Mouse (Mus musculus): ENCODE measurements at regions not wholly inside any gene's neighbourhood (a gene's known extent, or its start where the extent isn't known, plus 50 kb on each side); places are given as distances from the start of the nearest gene placed in this dataset.

DNA sequence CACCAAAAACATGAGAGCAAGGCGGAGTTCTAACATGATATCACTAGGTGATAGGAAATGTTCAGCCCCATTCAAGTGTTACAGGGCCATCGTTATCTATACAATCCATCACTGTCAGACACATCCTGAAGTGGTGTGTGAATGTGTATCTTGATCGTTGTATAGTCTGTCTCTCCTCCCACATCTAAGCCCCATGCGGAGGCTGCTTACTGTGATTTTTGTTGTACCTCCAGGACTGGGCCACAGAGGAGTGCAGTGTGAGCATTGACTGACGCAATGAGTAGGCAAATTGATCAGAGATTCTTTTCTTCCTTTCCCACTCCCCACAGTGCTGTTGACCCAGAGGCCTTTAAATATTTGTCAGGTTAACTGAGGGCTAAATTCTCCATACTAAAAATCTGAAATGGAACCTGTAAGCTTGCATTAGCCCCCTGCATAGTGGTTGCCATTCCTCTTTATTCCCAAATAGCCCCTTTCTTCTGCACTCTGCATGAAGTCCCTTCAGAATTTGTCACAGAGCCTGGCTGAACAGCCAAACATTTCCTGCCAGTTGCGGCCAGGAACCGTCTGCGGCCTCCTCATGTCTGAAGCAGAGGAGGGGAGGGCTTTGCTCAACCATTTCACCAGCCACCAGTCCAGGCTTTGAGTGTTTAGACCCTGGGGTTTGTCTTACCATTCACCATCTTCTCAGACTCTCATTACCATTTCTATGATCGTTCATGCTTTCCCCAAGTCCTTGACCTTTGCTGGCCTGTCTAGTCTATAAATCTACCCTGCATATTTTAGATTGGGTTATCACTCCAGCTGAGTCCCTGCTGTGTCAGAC lies 119.3 kb downstream of the Ttc8 start:
- no peak for TF ChIP-seq GATA4 (IDR thresholded peaks at IDR 0.05; ENCODE audit: insufficient replicate concordance, low read length)

DNA sequence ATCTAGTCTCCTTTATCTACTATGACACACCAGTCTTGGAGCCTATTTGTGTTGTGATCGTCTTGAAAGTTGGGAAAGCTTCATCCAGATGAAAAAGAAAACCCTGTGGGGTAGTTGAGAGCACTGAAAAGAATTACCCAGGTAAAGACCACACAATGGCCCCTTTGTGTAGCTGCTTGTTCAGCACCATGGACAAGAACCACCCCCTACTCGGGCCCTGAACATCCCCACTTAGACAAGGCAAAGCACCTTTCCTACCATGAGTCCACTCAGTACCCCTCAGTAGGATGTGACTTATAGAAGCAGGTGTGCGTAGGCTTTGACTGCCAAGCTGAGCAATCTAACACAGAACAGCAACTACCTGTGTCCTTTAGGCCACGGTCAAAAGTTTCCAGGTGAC lies 121.2 kb downstream of the Ttc8 start:
- no peak for TF ChIP-seq GATA4 (IDR thresholded peaks at IDR 0.05; ENCODE audit: insufficient replicate concordance, low read length)

GRCm38 (mm10) chr12:99042918-99043862 lies 122.8 kb downstream of the Ttc8 start:
- TF ChIP-seq GATA4 (IDR thresholded peaks at IDR 0.05; ENCODE audit: insufficient replicate concordance, low read length) = no peak

GRCm38 (mm10) chr12:99044477-99044876 lies 124.1 kb downstream of the Ttc8 start:
- TF ChIP-seq GATA4 (IDR thresholded peaks at IDR 0.05; ENCODE audit: insufficient replicate concordance, low read length) = no peak

GRCm38 (mm10) chr12:99050426-99050825 lies 130.1 kb downstream of the Ttc8 start:
- no peak for TF ChIP-seq GATA4 (IDR thresholded peaks at IDR 0.05; ENCODE audit: insufficient replicate concordance, low read length)

GRCm38 (mm10) chr12:99052599-99052998 lies 132.2 kb downstream of the Ttc8 start:
- TF ChIP-seq GATA4 (IDR thresholded peaks at IDR 0.05; ENCODE audit: insufficient replicate concordance, low read length) = no peak

GRCm38 (mm10) chr12:99057521-99057920 lies 137.1 kb downstream of the Ttc8 start:
- no peak for TF ChIP-seq GATA4 (IDR thresholded peaks at IDR 0.05; ENCODE audit: insufficient replicate concordance, low read length)

GRCm38 (mm10) chr12:99058916-99059315 lies 138.5 kb downstream of the Ttc8 start:
- no peak for TF ChIP-seq GATA4 (IDR thresholded peaks at IDR 0.05; ENCODE audit: insufficient replicate concordance, low read length)

DNA sequence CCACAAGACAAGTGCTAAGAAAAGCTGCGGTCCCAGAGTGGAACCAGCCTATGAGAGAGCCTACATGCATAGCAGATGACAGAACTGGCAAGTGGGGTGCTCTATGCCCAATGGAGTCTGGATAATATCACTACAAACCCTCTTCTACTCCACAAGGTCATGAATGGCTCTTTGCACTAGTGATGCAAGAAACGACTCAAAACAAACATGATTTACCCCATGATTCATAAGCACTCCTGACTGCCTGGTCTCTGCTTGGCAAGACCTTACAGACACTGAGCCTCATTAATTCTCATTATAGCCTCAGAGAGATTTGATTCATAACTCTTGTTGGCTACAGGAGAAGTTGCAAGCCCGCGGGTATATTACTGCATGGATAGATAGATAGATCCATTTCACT lies 139.1 kb downstream of the Ttc8 start:
- TF ChIP-seq GATA4 (IDR thresholded peaks at IDR 0.05; ENCODE audit: insufficient replicate concordance, low read length) = no peak

DNA sequence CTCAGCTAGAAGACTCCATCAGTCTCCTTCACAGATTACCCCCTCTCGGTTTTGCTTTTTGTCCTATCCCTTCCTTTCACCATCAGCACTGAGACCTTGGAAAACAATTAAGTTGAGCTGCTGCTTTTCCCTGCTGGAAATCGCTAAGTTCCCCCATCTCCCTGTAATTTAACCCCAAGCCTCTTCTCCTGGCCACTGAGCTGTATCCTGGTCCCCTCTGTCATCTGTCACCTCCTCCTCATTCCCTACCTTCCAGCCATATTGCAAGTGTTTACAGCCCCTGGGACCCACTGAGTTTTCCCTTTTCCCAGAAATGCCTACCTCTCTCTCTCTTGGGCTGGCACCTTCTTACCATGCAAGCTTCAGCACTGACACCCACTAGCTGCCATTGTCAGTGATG lies 140.3 kb downstream of the Ttc8 start:
- no peak for TF ChIP-seq GATA4 (IDR thresholded peaks at IDR 0.05; ENCODE audit: insufficient replicate concordance, low read length)

- TF ChIP-seq GATA4 (IDR thresholded peaks at IDR 0.05; ENCODE audit: insufficient replicate concordance, low read length) = no peak
Observed at GRCm38 (mm10) chr12:99063441-99063840, 143.1 kb downstream of the Ttc8 start.

DNA sequence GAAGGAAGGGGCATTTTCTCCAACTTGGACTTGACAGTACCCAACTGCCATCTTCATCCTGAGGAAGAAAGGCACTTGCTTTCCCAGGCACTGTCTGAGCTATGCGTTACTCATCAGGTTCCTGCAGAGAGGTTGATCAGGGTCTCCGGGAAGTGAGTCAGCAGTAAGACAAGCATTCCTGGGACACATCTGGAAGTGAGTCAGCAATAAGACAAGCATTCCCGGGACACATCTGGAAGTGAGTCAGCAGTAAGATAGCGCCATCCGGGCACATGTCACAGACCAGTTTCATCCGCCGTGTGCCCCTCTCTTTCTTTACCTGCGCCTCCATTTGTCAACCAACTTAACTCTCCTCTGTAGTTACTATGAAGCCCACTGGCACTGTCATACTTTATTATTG lies 143.5 kb downstream of the Ttc8 start:
- TF ChIP-seq GATA4 (IDR thresholded peaks at IDR 0.05; ENCODE audit: insufficient replicate concordance, low read length) = no peak

DNA sequence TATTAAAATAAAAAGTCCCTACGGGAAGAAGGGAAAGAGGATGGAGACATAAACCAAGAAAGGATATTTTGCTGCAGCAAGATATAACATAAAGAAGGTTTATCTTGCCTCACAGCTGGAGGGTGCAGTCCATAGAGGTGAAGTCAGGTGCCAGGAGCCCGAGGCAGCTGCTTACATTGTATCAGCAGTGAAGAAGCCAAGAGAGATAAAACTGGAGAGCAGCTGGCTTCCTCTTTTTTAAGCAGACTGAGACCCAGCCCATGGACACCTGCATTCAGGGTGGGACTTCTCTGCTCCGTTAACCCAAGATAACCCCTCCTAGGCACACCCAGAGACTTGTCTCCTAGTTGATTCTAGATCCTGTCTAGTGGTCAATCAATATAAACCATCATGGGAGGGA lies 147.6 kb downstream of the Ttc8 start:
- no peak for TF ChIP-seq GATA4 (IDR thresholded peaks at IDR 0.05; ENCODE audit: insufficient replicate concordance, low read length)

- no peak for TF ChIP-seq GATA4 (IDR thresholded peaks at IDR 0.05; ENCODE audit: insufficient replicate concordance, low read length)
Observed at GRCm38 (mm10) chr12:99073766-99074165, 153.4 kb downstream of the Ttc8 start.

GRCm38 (mm10) chr12:99077366-99077765 lies 157.0 kb downstream of the Ttc8 start:
- TF ChIP-seq GATA4 (IDR thresholded peaks at IDR 0.05; ENCODE audit: insufficient replicate concordance, low read length) = no peak

DNA sequence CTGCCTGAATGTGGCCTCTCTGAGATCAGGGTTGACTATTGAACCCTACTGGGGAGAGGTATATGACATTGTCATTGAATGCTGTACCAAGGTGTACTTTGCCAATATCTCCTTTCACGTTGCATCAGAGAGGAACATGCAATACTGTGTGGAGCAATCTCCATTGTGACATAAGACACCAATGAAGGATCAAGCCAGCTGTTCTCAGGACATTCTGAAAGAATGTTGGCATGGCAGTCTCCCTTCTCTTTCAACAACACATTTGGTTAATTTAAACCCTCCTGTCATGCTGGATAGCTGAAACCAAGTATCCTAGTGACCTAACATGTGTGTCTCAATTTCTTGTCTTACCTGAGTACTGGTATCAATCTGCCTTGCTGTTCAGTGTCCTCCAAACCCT lies 159.5 kb downstream of the Ttc8 start:
- TF ChIP-seq GATA4 (IDR thresholded peaks at IDR 0.05; ENCODE audit: insufficient replicate concordance, low read length) = no peak

Data from liver, adult (tissue).